Mouse (Mus musculus) spleen, adult 2 months (tissue): ENCODE results near the gene Nfib.

ENCODE experiments used
- CTCF ChIP-seq: fragments of 200-500 bp; IDR thresholded peaks from 2 replicates; pipeline ENCODE4 v1.5.1; 2011; ENCODE audit warnings: mild to moderate bottlenecking, inconsistent platforms; ENCODE audit not compliant: insufficient read depth, insufficient read length, insufficient replicate concordance; ENCODE audit errors: extremely low read depth
- POLR2A ChIP-seq: fragments of 200-500 bp; IDR thresholded peaks from 2 replicates; pipeline ENCODE4 v1.6.1; 2011; ENCODE audit warnings: low read depth, low read length, inconsistent platforms

- TF ChIP-seq CTCF (no peak), POLR2A (no peak)
Measured at GRCm38 (mm10) chr4:82667271-82667872, 38.2 kb downstream of the Nfib start.
